14 mouse cellular contexts compared by ENCODE assay signal in genomic region chr17:65929319-65929978, GRCm38 (mm10). TPM values are rescaled to one million over a fixed set of nuclear protein-coding genes. Genes with fewer than 3 reads are reported as not detected.
DNase-seq lines count a peak whose midpoint lies in the region; ATAC-seq and TF ChIP-seq lines count a peak whose summit lies in the region.
"Had no signal": no experiment of that assay in that cellular context is flagged by ENCODE, and none has a peak within 500 bp of the region (broad histone marks: within the 10 kb centered on the region; RNA-seq: fewer than 3 reads in every experiment).

No protein-coding gene starts in this region.

- H3K4me1 ChIP-seq in intestine, embryonic 14.5 days (replicated peaks; ENCODE audit: control insufficient read depth, insufficient read depth, low read length) = peaks cover 7% of the 10 kb centered on the region; the same call in 1 of the 2 replicates
- H3K4me1 ChIP-seq in intestine, postnatal 0 days (replicated peaks; ENCODE audit: control insufficient read depth, insufficient read depth, low read length) = peaks cover 7% of the 10 kb centered on the region; the same call in 1 of the 2 replicates
- peaks cover 15% of the 10 kb centered on the region for H3K4me1 ChIP-seq in stomach, embryonic 15.5 days
- 0 out of 2 replicates have a peak, but pooled peaks cover 2% of the 10 kb centered on the region for H3K4me1 ChIP-seq in hindbrain, embryonic 12.5 days
- H3K4me1 ChIP-seq: limb, embryonic 12.5 days had no signal

- TF ChIP-seq CTCF in intestine, postnatal 0 days (IDR thresholded peaks at IDR 0.05; ENCODE audit: low read depth) = no peak

- H3K27me3 ChIP-seq in intestine, embryonic 14.5 days (replicated peaks; ENCODE audit: control insufficient read depth, insufficient read depth, low read length) = no peaks in the 10 kb centered on the region
- no peaks in the 10 kb centered on the region for H3K27me3 ChIP-seq in intestine, postnatal 0 days (replicated peaks; ENCODE audit: control insufficient read depth, insufficient read depth, low read length)
- no peaks in the 10 kb centered on the region for H3K27me3 ChIP-seq in stomach, embryonic 15.5 days (replicated peaks)
- H3K27me3 ChIP-seq in hindbrain, embryonic 12.5 days = no peaks in the 10 kb centered on the region
- H3K27me3 ChIP-seq: limb, embryonic 12.5 days; neural tube, embryonic 13.5 days had no signal

- no peak for DNase-seq in intestine, embryonic 14.5 days (ENCODE audit: low spot score)
- peak; percentile 82 to 87 for DNase-seq in lung, adult 18-20 months
- DNase-seq in adrenal gland, postnatal 10 days = no peak
- no peak for DNase-seq in adrenal gland, postnatal 4 days (ENCODE audit: low spot score in 2 of 2)
- DNase-seq: cerebellum, adult 2 months; kidney, adult 2 months; kidney, postnatal 36 days had no signal

- no peak overlapping the region for H3K4me2 ChIP-seq in intestine, embryonic 14.5 days (ENCODE audit: low read length)
- H3K4me2 ChIP-seq in intestine, postnatal 0 days (replicated peaks; ENCODE audit: low read depth) = no peak overlapping the region
- no peak overlapping the region for H3K4me2 ChIP-seq in stomach, embryonic 15.5 days
- no peak overlapping the region for H3K4me2 ChIP-seq in hindbrain, embryonic 12.5 days (replicated peaks)
- H3K4me2 ChIP-seq: limb, embryonic 12.5 days; neural tube, embryonic 13.5 days had no signal

- H3K27ac ChIP-seq in intestine, embryonic 14.5 days (ENCODE audit: low read depth) = no peak overlapping the region
- no peak overlapping the region for H3K27ac ChIP-seq in intestine, postnatal 0 days (ENCODE audit: low read depth, low read length)
- peak overlapping the region; percentile 71 for H3K27ac ChIP-seq in stomach, embryonic 15.5 days
- no peak overlapping the region for H3K27ac ChIP-seq in hindbrain, embryonic 12.5 days
- H3K27ac ChIP-seq: hindbrain, embryonic 10.5 days; limb, embryonic 12.5 days; neural tube, embryonic 13.5 days had no signal

- ATAC-seq in intestine, embryonic 14.5 days (replicated peaks; ENCODE audit: low FRiP score, low TSS enrichment, low read depth) = 0 out of 2 replicates have a peak, but pooled peaks have one; percentile 15
- no peak for ATAC-seq in intestine, postnatal 0 days
- ATAC-seq in CD4-positive, CD25-positive, alpha-beta regulatory T cell, adult 4 months = peak; percentile 95
- no peak for ATAC-seq in stomach, embryonic 15.5 days (ENCODE audit: insufficient read depth, low FRiP score, low read depth)
- ATAC-seq in hindbrain, embryonic 12.5 days (ENCODE audit: low FRiP score) = no peak

- H3K4me3 ChIP-seq in intestine, embryonic 14.5 days (ENCODE audit: low read depth, low read length) = no peak overlapping the region
- no peak overlapping the region for H3K4me3 ChIP-seq in intestine, postnatal 0 days (ENCODE audit: low read depth, low read length)
- H3K4me3 ChIP-seq in stomach, embryonic 15.5 days (replicated peaks) = no peak overlapping the region
- H3K4me3 ChIP-seq in hindbrain, embryonic 12.5 days = no peak overlapping the region
- H3K4me3 ChIP-seq: hindbrain, embryonic 10.5 days; limb, embryonic 12.5 days; neural tube, embryonic 13.5 days had no signal

- H3K9me3 ChIP-seq in intestine, embryonic 14.5 days (ENCODE audit: control insufficient read depth, low read length) = no peaks in the 10 kb centered on the region
- no peaks in the 10 kb centered on the region for H3K9me3 ChIP-seq in intestine, postnatal 0 days (ENCODE audit: control insufficient read depth)
- no peaks in the 10 kb centered on the region for H3K9me3 ChIP-seq in stomach, embryonic 15.5 days
- no peaks in the 10 kb centered on the region for H3K9me3 ChIP-seq in hindbrain, embryonic 12.5 days (replicated peaks)
- H3K9me3 ChIP-seq: limb, embryonic 12.5 days; neural tube, embryonic 13.5 days had no signal

- WGBS in intestine, embryonic 14.5 days = 79% methylated on average over 22 of the region's 22 CpGs
- 63% methylated on average over 22 of the region's 22 CpGs for WGBS in intestine, postnatal 0 days
- 76% methylated on average over 22 of the region's 22 CpGs for WGBS in stomach, embryonic 15.5 days
- WGBS in hindbrain, embryonic 12.5 days = 88% methylated on average over 22 of the region's 22 CpGs

- no peak overlapping the region for H3K9ac ChIP-seq in intestine, embryonic 14.5 days (ENCODE audit: low read length)
- no peak overlapping the region for H3K9ac ChIP-seq in intestine, postnatal 0 days (ENCODE audit: low read depth, low read length)
- H3K9ac ChIP-seq in stomach, embryonic 15.5 days = no peak overlapping the region
- no peak overlapping the region for H3K9ac ChIP-seq in hindbrain, embryonic 12.5 days
- H3K9ac ChIP-seq: limb, embryonic 12.5 days; neural tube, embryonic 13.5 days had no signal

- peaks cover 46% of the 10 kb centered on the region for H3K36me3 ChIP-seq in intestine, embryonic 14.5 days (ENCODE audit: control insufficient read depth, insufficient read depth, low read length)
- peaks cover 30% of the 10 kb centered on the region for H3K36me3 ChIP-seq in intestine, postnatal 0 days (ENCODE audit: control insufficient read depth, insufficient read depth)
- peaks cover 20% of the 10 kb centered on the region for H3K36me3 ChIP-seq in stomach, embryonic 15.5 days
- peaks cover 59% of the 10 kb centered on the region for H3K36me3 ChIP-seq in hindbrain, embryonic 12.5 days

RNA-seq across cellular contexts. Expression of gene Twsg1, which starts 21.6 kb away (rescaled TPM):
- polyA plus RNA-seq in intestine, embryonic 14.5 days (2014; fragmentation: Nextera tagmentation; extraction: Ambion mirVana) = 104 and 114 TPM in 2 replicates
- 35.6 and 36.0 TPM in 2 replicates for polyA plus RNA-seq in intestine, postnatal 0 days (2015; fragmentation: Nextera tagmentation; extraction: Ambion mirVana)
- polyA plus RNA-seq in CD4-positive, CD25-positive, alpha-beta regulatory T cell, adult 4 months (2017; shearing (Covaris generic)) = 10 to 100 TPM; 27.0 to 31.0 TPM
- 118 and 119 TPM in 2 replicates for polyA plus RNA-seq in stomach, embryonic 15.5 days (2015; fragmentation: Nextera tagmentation; extraction: Ambion mirVana)
- 100 and 108 TPM in 2 replicates for polyA plus RNA-seq in hindbrain, embryonic 12.5 days (2016; fragmentation: Nextera tagmentation; extraction: Ambion mirVana)
- total RNA-seq in adrenal gland, postnatal 10 days (2021) = 10 to 100 TPM; 63.3 to 70.0 TPM
- 100 to 1,000 TPM; 114 to 117 TPM for total RNA-seq in adrenal gland, postnatal 4 days (2021)

RNA-seq across cellular contexts. Expression of gene Ralbp1, which starts 43.9 kb away (rescaled TPM):
- 62.0 and 67.7 TPM in 2 replicates for polyA plus RNA-seq in intestine, embryonic 14.5 days (2014; fragmentation: Nextera tagmentation; extraction: Ambion mirVana)
- polyA plus RNA-seq in intestine, postnatal 0 days (2015; fragmentation: Nextera tagmentation; extraction: Ambion mirVana) = 57.4 and 66.2 TPM in 2 replicates
- 10 to 100 TPM; 45.5 to 62.2 TPM for polyA plus RNA-seq in CD4-positive, CD25-positive, alpha-beta regulatory T cell, adult 4 months (2017; shearing (Covaris generic))
- 80.9 and 95.3 TPM in 2 replicates for polyA plus RNA-seq in stomach, embryonic 15.5 days (2015; fragmentation: Nextera tagmentation; extraction: Ambion mirVana)
- 49.3 and 50.9 TPM in 2 replicates for polyA plus RNA-seq in hindbrain, embryonic 12.5 days (2016; fragmentation: Nextera tagmentation; extraction: Ambion mirVana)
- 10 to 100 TPM; 32.4 to 37.4 TPM for total RNA-seq in adrenal gland, postnatal 10 days (2021)
- 10 to 100 TPM; 39.7 to 46.0 TPM for total RNA-seq in adrenal gland, postnatal 4 days (2021)

Comparison
In these comparisons a context has a peak if more than half of its experiments do, and no peak if none do; other contexts are left out.
1. ATAC-seq: peak in intestine, embryonic 14.5 days (single experiment) and CD4-positive, CD25-positive, alpha-beta regulatory T cell, adult 4 months (single experiment); none in intestine, postnatal 0 days (single experiment), stomach, embryonic 15.5 days (single experiment) and hindbrain, embryonic 12.5 days (single experiment).
2. DNase-seq: peak in lung, adult 18-20 months (2 of 2); none in intestine, embryonic 14.5 days (single experiment), adrenal gland, postnatal 10 days (single experiment) and adrenal gland, postnatal 4 days (0 of 2).